Mouse (Mus musculus) liver, embryonic 16.5 days (tissue): Measurements from ENCODE around the gene Nol9. TPM values are rescaled to one million over a fixed set of nuclear protein-coding genes. Genes with fewer than 3 reads are reported as not detected.

ENCODE experiments used
- ATAC-seq: fragments of 200-750 bp; cut with Nextera tagmentation; 2 replicates; pipeline ENCODE4 v1.8.0; 2017; ENCODE audit warnings: low read depth, mild to moderate bottlenecking, moderate number of reproducible peaks, moderate library complexity
- H3K27ac ChIP-seq: fragments of 300-500 bp; sonication (generic); 2 replicates; pipeline ENCODE4 v1.5.1; 2014; ENCODE audit warnings: mild to moderate bottlenecking, low read length
- H3K27me3 ChIP-seq: fragments of 300-500 bp; sonication (generic); 2 replicates; pipeline ENCODE4 v1.6.1; 2014; ENCODE audit warnings: low read depth, low read length, mixed read lengths; ENCODE audit not compliant: control insufficient read depth, insufficient read depth
- H3K36me3 ChIP-seq: fragments of 300-500 bp; sonication (generic); 2 replicates; pipeline ENCODE4 v1.6.1; 2014; ENCODE audit warnings: mild to moderate bottlenecking; ENCODE audit not compliant: control insufficient read depth, insufficient read depth
- H3K4me1 ChIP-seq: fragments of 300-500 bp; sonication (generic); 2 replicates; pipeline ENCODE4 v1.6.1; 2014; ENCODE audit warnings: low read depth, low read length, mixed read lengths; ENCODE audit not compliant: control insufficient read depth
- H3K4me2 ChIP-seq: fragments of 300-500 bp; sonication (generic); 2 replicates; pipeline ENCODE4 v1.6.1; 2014; ENCODE audit warnings: low read depth, low read length, mixed read lengths
- H3K4me3 ChIP-seq: fragments of 300-500 bp; sonication (generic); 2 replicates; pipeline ENCODE4 v1.5.1; 2014; ENCODE audit warnings: low read depth, mild to moderate bottlenecking, low read length
- H3K9ac ChIP-seq: fragments of 300-500 bp; sonication (generic); 2 replicates; pipeline ENCODE4 v1.6.1; 2014; ENCODE audit warnings: low read depth, low read length
- H3K9me3 ChIP-seq: fragments of 300-500 bp; sonication (generic); replicated peaks from 2 replicates; pipeline ENCODE4 v1.6.1; 2016; ENCODE audit warnings: low read length; ENCODE audit not compliant: control insufficient read depth
- WGBS: fragments of 180-500 bp; shearing (Covaris S2); extraction: QIAGEN DNeasy Blood & Tissue Kit; methylation state at CpG from one replicate; pipeline ENCODE4 v1.1.7; 2014; ENCODE audit not compliant: insufficient replicate concordance; 5-methylcytosine and 5-hydroxymethylcytosine counted together
- polyA plus RNA-seq: library from polyadenylated mRNA; unstranded; fragments of >200 nt; fragmentation: Nextera tagmentation; extraction: Ambion mirVana; gene quantifications from 2 replicates; pipeline ENCODE4 v1.2.1, GENCODE M21; 2015

The Nol9 gene
- 10.5 and 11.5 TPM in 2 replicates for polyA plus RNA-seq

GRCm38 (mm10) chr4:152038985-152039830 is at the start of gene Nol9:
Gene Nol9, plus strand, starts transcription at chr4:152039321.
- peak within 1 kb of the TSS; percentile 26; the same call in 1 of the 2 replicates for H3K27ac ChIP-seq
- under 1% methylated on average over 85 of the region's 86 CpGs for WGBS
- no peaks in the 10 kb centered on the region for H3K27me3 ChIP-seq
- peaks cover 15% of the 10 kb centered on the region for H3K36me3 ChIP-seq
- H3K4me2 ChIP-seq: peak within 1 kb of the TSS; percentile 80
- no peaks in the 10 kb centered on the region for H3K9me3 ChIP-seq
- ATAC-seq: peak; percentile 89
- peaks cover 15% of the 10 kb centered on the region for H3K4me1 ChIP-seq
- H3K9ac ChIP-seq: peak within 1 kb of the TSS; percentile 82
- H3K4me3 ChIP-seq: peak within 1 kb of the TSS; percentile 91

GRCm38 (mm10) chr4:151992091-151992490 is 47.0 kb upstream of the Nol9 start:
- Histone ChIP-seq H3K9ac (no peak overlapping the region), H3K27ac (no peak overlapping the region), H3K4me2 (no peak overlapping the region), H3K36me3 (peaks cover 15% of the 10 kb centered on the region), H3K4me1 (peaks cover 34% of the 10 kb centered on the region), H3K27me3 (peaks cover 33% of the 10 kb centered on the region), H3K4me3 (no peak overlapping the region), H3K9me3 (no peaks in the 10 kb centered on the region)
- 83% methylated on average over 9 of the region's 9 CpGs for WGBS
- ATAC-seq: no peak

GRCm38 (mm10) chr4:151993035-151993434 is 46.1 kb upstream of the Nol9 start:
- no peak overlapping the region for H3K4me2 ChIP-seq
- H3K9me3 ChIP-seq: no peaks in the 10 kb centered on the region
- H3K27ac ChIP-seq: no peak overlapping the region
- ATAC-seq: no peak
- H3K4me1 ChIP-seq: peaks cover 39% of the 10 kb centered on the region
- peaks cover 15% of the 10 kb centered on the region for H3K36me3 ChIP-seq
- H3K9ac ChIP-seq: no peak overlapping the region
- WGBS: 71% methylated on average over 6 of the region's 6 CpGs
- H3K4me3 ChIP-seq: no peak overlapping the region
- H3K27me3 ChIP-seq: peaks cover 33% of the 10 kb centered on the region

- no peak overlapping the region; the same call in 1 of the 2 replicates for H3K27ac ChIP-seq
- ATAC-seq: no peak
- H3K4me3 ChIP-seq: peak overlapping the region; percentile 92
- peak overlapping the region; percentile 92 for H3K9ac ChIP-seq
- H3K4me2 ChIP-seq: peak overlapping the region; percentile 100
- H3K9me3 ChIP-seq: no peaks in the 10 kb centered on the region
- WGBS: 2% methylated on average over 57 of the region's 61 CpGs
- peaks cover 32% of the 10 kb centered on the region for H3K4me1 ChIP-seq
- H3K27me3 ChIP-seq: peaks cover 33% of the 10 kb centered on the region
- H3K36me3 ChIP-seq: peaks cover 15% of the 10 kb centered on the region
Observed at GRCm38 (mm10) chr4:151994228-151995171, 44.6 kb upstream of the Nol9 start.

- Histone ChIP-seq H3K4me2 (peak overlapping the region; percentile 100), H3K4me3 (peak overlapping the region; percentile 92), H3K9me3 (no peaks in the 10 kb centered on the region), H3K36me3 (peaks cover 15% of the 10 kb centered on the region), H3K27me3 (peaks cover 33% of the 10 kb centered on the region), H3K27ac (peak overlapping the region; percentile 77), H3K9ac (peak overlapping the region; percentile 92), H3K4me1 (peaks cover 32% of the 10 kb centered on the region)
- under 1% methylated on average over 79 of the region's 111 CpGs for WGBS
- ATAC-seq: no peak
Observed at GRCm38 (mm10) chr4:151995371-151996172, 43.5 kb upstream of the Nol9 start.

GRCm38 (mm10) chr4:151996173-151996950 is 42.8 kb upstream of the Nol9 start, which contains the start of gene Phf13:
Gene Phf13, minus strand, starts transcription at chr4:151996258.
- WGBS: under 1% methylated on average over 92 of the region's 94 CpGs
- peak within 1 kb of the TSS; percentile 95 for H3K9ac ChIP-seq

GRCm38 (mm10) chr4:151996951-151997222 is 42.2 kb upstream of the Nol9 start:
- WGBS: 2% methylated on average over 13 of the region's 13 CpGs
- H3K27me3 ChIP-seq: peaks cover 33% of the 10 kb centered on the region
- peak overlapping the region; percentile 97 for H3K27ac ChIP-seq
- H3K36me3 ChIP-seq: peaks cover 5% of the 10 kb centered on the region
- H3K4me2 ChIP-seq: peak overlapping the region; percentile 63
- peaks cover 32% of the 10 kb centered on the region for H3K4me1 ChIP-seq
- H3K9me3 ChIP-seq: no peaks in the 10 kb centered on the region
- H3K4me3 ChIP-seq: peak overlapping the region; percentile 92
- peak overlapping the region; percentile 95 for H3K9ac ChIP-seq
- ATAC-seq: no peak

More at GRCm38 (mm10) chr4:151996173-151996950, 42.8 kb upstream of the Nol9 start, which contains the start of gene Phf13:
- Histone ChIP-seq H3K36me3 (peaks cover 10% of the 10 kb centered on the region), H3K27me3 (peaks cover 33% of the 10 kb centered on the region), H3K9me3 (no peaks in the 10 kb centered on the region), H3K4me3 (peak within 1 kb of the TSS; percentile 92), H3K4me2 (peak within 1 kb of the TSS; percentile 100), H3K4me1 (peaks cover 32% of the 10 kb centered on the region), H3K27ac (peak within 1 kb of the TSS; percentile 97)
- ATAC-seq: peak; percentile 95

- no peak overlapping the region for H3K27ac ChIP-seq
- ATAC-seq: no peak
- peaks cover 26% of the 10 kb centered on the region for H3K27me3 ChIP-seq
- H3K9me3 ChIP-seq: no peaks in the 10 kb centered on the region
- WGBS: 40% methylated on average over 3 of the region's 3 CpGs
- peak overlapping the region; percentile 95; the same call in 1 of the 2 replicates for H3K9ac ChIP-seq
- H3K4me1 ChIP-seq: peaks cover 32% of the 10 kb centered on the region
- H3K4me2 ChIP-seq: peak overlapping the region; percentile 63
- H3K4me3 ChIP-seq: peak overlapping the region; percentile 92
- H3K36me3 ChIP-seq: no peaks in the 10 kb centered on the region
Observed at GRCm38 (mm10) chr4:151997701-151998100, 41.4 kb upstream of the Nol9 start.
